Mouse (Mus musculus) liver, embryonic 14.5 days (tissue): ENCODE results near the gene Il12rb1. TPM values are rescaled to one million over a fixed set of nuclear protein-coding genes. Genes with fewer than 3 reads are reported as not detected.

Experiments
- ATAC-seq: fragments of 200-750 bp; cut with Nextera tagmentation; 2 replicates; pipeline ENCODE4 v1.8.0; 2017; ENCODE audit warnings: moderate number of reproducible peaks, mild to moderate bottlenecking, moderate library complexity; ENCODE audit not compliant: insufficient read depth
- DNase-seq, 3 experiments: peaks; one replicate each; pipeline ENCODE4 v3.0.0-alpha.2; 2012 to 2013; ENCODE audit warnings: low read depth in 3 of 3, low spot score in 3 of 3
- H3K27ac ChIP-seq: fragments of 300-500 bp; sonication (generic); 2 replicates; pipeline ENCODE4 v1.5.1; 2014; ENCODE audit warnings: moderate library complexity, mild to moderate bottlenecking, control low read depth, inconsistent platforms
- H3K27me3 ChIP-seq: fragments of 300-500 bp; sonication (generic); 2 replicates; pipeline ENCODE4 v1.6.1; 2014; ENCODE audit warnings: mild to moderate bottlenecking, low read length, moderate library complexity; ENCODE audit not compliant: control insufficient read depth, insufficient read depth
- H3K36me3 ChIP-seq: fragments of 300-500 bp; sonication (generic); replicated peaks from 2 replicates; pipeline ENCODE4 v1.6.1; 2014; ENCODE audit warnings: low read depth; ENCODE audit not compliant: control insufficient read depth, insufficient read depth
- H3K4me1 ChIP-seq, 2 experiments: fragments of 200-500 bp in 1 of 2; fragments of 300-500 bp in 1 of 2; sonication (generic) in 1 of 2; replicated peaks; 2 replicates each; pipeline ENCODE4 v1.6.1; 2012 to 2014; ENCODE audit warnings: antibody characterized with exemption in 1 of 2, inconsistent platforms in 1 of 2, low read length in 1 of 2; ENCODE audit not compliant: control insufficient read depth in 2 of 2, insufficient read depth in 2 of 2
- H3K4me2 ChIP-seq: fragments of 300-500 bp; sonication (generic); 2 replicates; pipeline ENCODE4 v1.6.1; 2014; ENCODE audit warnings: low read depth, mild to moderate bottlenecking, control low read depth, moderate library complexity
- H3K4me3 ChIP-seq, 2 experiments: fragments of 200-500 bp in 1 of 2; fragments of 300-500 bp in 1 of 2; sonication (generic) in 1 of 2; 2 replicates each; pipeline ENCODE4 v1.5.1; 2012 to 2014; ENCODE audit warnings: low read depth in 2 of 2, low read length in 2 of 2, mild to moderate bottlenecking in 2 of 2, control low read depth in 1 of 2, inconsistent platforms in 1 of 2, moderate library complexity in 1 of 2; ENCODE audit not compliant: insufficient read depth in 1 of 2
- H3K9ac ChIP-seq: fragments of 300-500 bp; sonication (generic); replicated peaks from 2 replicates; pipeline ENCODE4 v1.6.1; 2014; ENCODE audit warnings: mild to moderate bottlenecking, control low read depth, moderate library complexity
- H3K9me3 ChIP-seq: fragments of 300-500 bp; sonication (generic); 2 replicates; pipeline ENCODE4 v1.6.1; 2016; ENCODE audit warnings: low read length, mixed read lengths; ENCODE audit not compliant: control insufficient read depth
- CTCF ChIP-seq: IDR thresholded peaks from 2 replicates; pipeline ENCODE4 v1.5.1; 2016; ENCODE audit warnings: antibody characterized with exemption, low read depth, control low read depth
- EP300 ChIP-seq: IDR thresholded peaks from 2 replicates; pipeline ENCODE4 v1.6.1; 2016; ENCODE audit warnings: antibody characterized with exemption, low read depth
- WGBS: fragments of 180-500 bp; shearing (Covaris S2); extraction: QIAGEN DNeasy Blood & Tissue Kit; methylation state at CpG from one replicate; pipeline ENCODE4 v1.1.7; 2014; ENCODE audit not compliant: insufficient replicate concordance; 5-methylcytosine and 5-hydroxymethylcytosine counted together
- polyA plus RNA-seq, 2 experiments: library from polyadenylated mRNA; depleted of rRNA in 1 of 2; stranded (reverse) in 1 of 2; unstranded in 1 of 2; fragments of >200 nt; fragmentation: Nextera tagmentation in 1 of 2; extraction: Ambion mirVana in 1 of 2; gene quantifications; 2 replicates each; pipeline versions ENCODE4 v1.2.1 to v1.2.3; 2012 to 2014

Il12rb1 gene
- polyA plus RNA-seq, 2 experiments, result 0.11 to 0.18 TPM

- Histone ChIP-seq H3K27me3 (no peaks in the 10 kb centered on the region), H3K9ac (no peak overlapping the region), H3K4me1 (peaks cover under 1 to 3% of the 10 kb centered on the region in 2 experiments; a peak in 1 of 4 replicates), H3K27ac (no peak overlapping the region), H3K4me2 (no peak overlapping the region), H3K9me3 (no peaks in the 10 kb centered on the region), H3K36me3 (no peaks in the 10 kb centered on the region), H3K4me3 (no peak overlapping the region)
- DNase-seq (no peak), ATAC-seq (no peak)
- 90% methylated on average over 2 of the region's 2 CpGs for WGBS
- TF ChIP-seq EP300, result no peak
- TF ChIP-seq CTCF, result peak; percentile 67
These were observed 18.8 kb downstream of the Il12rb1 start for GRCm38 (mm10) chr8:70827010-70827409.

- TF ChIP-seq CTCF (no peak), EP300 (no peak)
- Histone ChIP-seq H3K27me3 (no peaks in the 10 kb centered on the region), H3K9ac (no peak overlapping the region), H3K4me2 (no peak overlapping the region), H3K9me3 (no peaks in the 10 kb centered on the region), H3K4me3 (no peak overlapping the region), H3K36me3 (no peaks in the 10 kb centered on the region), H3K27ac (no peak overlapping the region), H3K4me1 (0 out of 4 replicates have a peak, but pooled peaks cover 0 to 3% of the 10 kb centered on the region in 2 experiments)
- 66% methylated on average over 1 of the region's 1 CpGs for WGBS
- DNase-seq (no peak), ATAC-seq (no peak)
These were observed 19.5 kb downstream of the Il12rb1 start for GRCm38 (mm10) chr8:70827796-70828195.

- Histone ChIP-seq H3K27ac (no peak overlapping the region), H3K4me3 (no peak overlapping the region), H3K27me3 (no peaks in the 10 kb centered on the region), H3K36me3 (peaks cover 17% of the 10 kb centered on the region), H3K4me2 (no peak overlapping the region), H3K9ac (no peak overlapping the region), H3K4me1 (peaks cover 19 to 27% of the 10 kb centered on the region in 2 experiments), H3K9me3 (no peaks in the 10 kb centered on the region)
- WGBS, result 85% methylated on average over 8 of the region's 8 CpGs
- ATAC-seq (no peak), DNase-seq (no peak)
- no peak for TF ChIP-seq EP300
- TF ChIP-seq CTCF, result no peak
These were observed 23.3 kb downstream of the Il12rb1 start for GRCm38 (mm10) chr8:70831517-70831916.

DNA sequence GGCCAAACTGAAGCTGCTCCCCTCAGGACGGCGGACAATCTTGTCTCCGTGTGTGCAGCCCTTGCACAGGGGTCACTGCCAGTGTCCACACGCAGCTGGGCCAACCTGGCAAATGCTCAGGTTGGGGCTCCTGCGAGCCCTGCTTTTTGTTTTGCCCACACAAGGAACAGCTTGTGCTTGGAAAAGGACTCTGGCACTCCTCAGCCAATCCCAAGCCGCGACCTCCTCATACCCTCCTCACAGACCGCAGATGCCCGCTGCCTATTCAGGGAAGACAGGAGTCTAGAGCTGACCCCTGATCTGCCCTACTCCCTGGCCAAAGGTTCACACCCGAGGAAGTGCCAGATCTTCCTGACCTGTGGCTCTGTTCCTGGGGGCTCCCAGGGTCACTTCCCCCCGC, 24.1 kb downstream of the Il12rb1 start:
- Histone ChIP-seq H3K27me3 (no peaks in the 10 kb centered on the region), H3K4me3 (no peak overlapping the region), H3K4me2 (no peak overlapping the region), H3K27ac (no peak overlapping the region), H3K36me3 (peaks cover 22% of the 10 kb centered on the region), H3K9ac (no peak overlapping the region), H3K9me3 (no peaks in the 10 kb centered on the region), H3K4me1 (peaks cover 23 to 35% of the 10 kb centered on the region in 2 experiments)
- DNase-seq (no peak), ATAC-seq (no peak)
- WGBS, result 72% methylated on average over 11 of the region's 11 CpGs
- TF ChIP-seq CTCF, result no peak
- TF ChIP-seq EP300, result no peak

- Histone ChIP-seq H3K27me3 (no peaks in the 10 kb centered on the region), H3K27ac (no peak overlapping the region), H3K4me2 (no peak overlapping the region), H3K9me3 (no peaks in the 10 kb centered on the region), H3K4me1 (peaks cover 23 to 36% of the 10 kb centered on the region in 2 experiments), H3K4me3 (no peak overlapping the region), H3K36me3 (peaks cover 22% of the 10 kb centered on the region), H3K9ac (no peak overlapping the region)
- TF ChIP-seq CTCF, result no peak
- no peak for TF ChIP-seq EP300
- ATAC-seq (no peak), DNase-seq (no peak)
- WGBS, result 36% methylated on average over 9 of the region's 9 CpGs
These were observed 24.8 kb downstream of the Il12rb1 start for GRCm38 (mm10) chr8:70833018-70833482.
